Mouse (Mus musculus): ENCODE data around the gene Wwox. TPM values are rescaled to one million over a fixed set of nuclear protein-coding genes. Genes with fewer than 3 reads are reported as not detected.

The Wwox gene
- total and polyA plus RNA-seq, 3 experiments = 7.8 to 11.5 (median 9.1) TPM

DNA sequence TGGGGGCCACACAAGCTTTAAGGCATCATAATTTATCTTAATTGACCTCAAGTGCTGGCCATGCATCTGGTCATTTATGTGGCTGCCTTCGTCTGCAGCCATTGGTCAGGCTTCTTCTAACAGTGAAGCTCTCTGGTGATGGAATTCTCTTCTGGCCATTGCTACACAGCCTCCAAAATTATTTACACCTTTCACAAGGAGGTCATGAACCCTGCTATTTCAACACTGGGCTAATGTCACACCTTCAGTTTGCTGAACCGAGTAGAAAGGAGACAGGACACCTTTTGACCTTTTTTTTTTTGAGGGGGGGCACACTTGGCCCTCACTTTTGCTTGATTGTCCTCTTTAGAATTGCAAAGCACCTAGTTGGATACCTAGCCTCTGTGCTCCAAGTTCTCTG, 320.2 kb downstream of the Wwox start:
- TF ChIP-seq ZC3H11A (IDR thresholded peaks at IDR 0.05; ENCODE audit: low read depth, low read length) (no peak), JUND (conservative IDR thresholded peaks at IDR 0.05; ENCODE audit: low read depth, low read length) (no peak), MAZ (IDR thresholded peaks at IDR 0.05; ENCODE audit: low read depth, low read length) (no peak), MAFK (IDR thresholded peaks at IDR 0.05; ENCODE audit: insufficient replicate concordance, low read length) (no peak), NRF1 (IDR thresholded peaks at IDR 0.05; ENCODE audit: low read depth, low read length) (no peak), EP300 (IDR thresholded peaks at IDR 0.05; ENCODE audit: low read length) (no peak)
- dilution Hi-C loops (cut with MboI; ENCODE audit: extremely low pct_ligation_motif_present, extremely low pct_unique_long_range_greater_than_20kb, low sequenced_read_pairs) (no loop called here), in situ Hi-C loops (cut with MboI; ENCODE audit: low pct_ligation_motif_present, low pct_unique_long_range_greater_than_20kb, low sequenced_read_pairs) (loop anchor here (25.0 kb wide), 1 partner anchor 222 kb away; no protein-coding TSS in a partner anchor)
- DNase-seq (ENCODE audit: extremely low read depth) = no peak
- no peak overlapping the region for H3K4me2 ChIP-seq (ENCODE audit: insufficient read depth, low read depth, poor library complexity, severe bottlenecking)
- no peaks in the 10 kb centered on the region for H3K36me3 ChIP-seq (replicated peaks in 1 of 2; ENCODE audit: control insufficient read depth in 1 of 2, insufficient read depth in 1 of 2, low read length in 1 of 2)
- H3K27me3 ChIP-seq (replicated peaks) = no peaks in the 10 kb centered on the region
- H3K27ac ChIP-seq (ENCODE audit: insufficient read depth, low read depth) = no peak overlapping the region
- H3K79me2 ChIP-seq (replicated peaks; ENCODE audit: control insufficient read depth, extremely low read depth, insufficient read depth, poor library complexity, severe bottlenecking) = no peaks in the 10 kb centered on the region
- H3K4me1 ChIP-seq (ENCODE audit: control insufficient read depth in 1 of 2, insufficient read depth in 2 of 2) = no peaks in the 10 kb centered on the region
- H3K4me3 ChIP-seq (replicated peaks in 1 of 3; ENCODE audit: low read depth in 2 of 3, low read length in 2 of 3, poor library complexity in 1 of 3) = no peak overlapping the region
- H3K9me3 ChIP-seq (replicated peaks; ENCODE audit: low read length) = no peaks in the 10 kb centered on the region
- no peak overlapping the region for H3K9ac ChIP-seq (ENCODE audit: insufficient read depth, low read depth)

DNA sequence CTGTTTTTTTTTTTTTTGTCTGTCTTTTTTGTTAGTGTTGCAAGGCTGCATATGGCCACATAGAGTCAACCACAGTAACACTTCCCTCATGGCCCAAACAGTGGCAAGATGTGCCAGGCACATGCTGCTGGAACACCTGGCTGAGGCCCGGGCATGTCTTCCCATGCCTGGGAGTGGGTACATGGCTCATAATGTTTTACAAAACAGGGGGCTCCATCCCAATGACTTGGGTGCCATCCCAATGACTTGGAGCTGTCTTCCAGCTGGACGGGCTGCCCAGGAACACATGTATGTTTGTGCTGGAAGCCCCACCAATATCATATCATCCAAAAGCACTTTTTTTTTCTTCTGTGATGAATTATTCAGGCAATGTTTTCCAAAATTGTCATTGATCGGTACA, 329.1 kb downstream of the Wwox start:
- in situ Hi-C loops (cut with MboI; ENCODE audit: low pct_ligation_motif_present, low pct_unique_long_range_greater_than_20kb, low sequenced_read_pairs) = loop anchor here (25.0 kb wide), 1 partner anchor 231 kb away; no protein-coding TSS in a partner anchor
- dilution Hi-C loops (cut with MboI; ENCODE audit: extremely low pct_ligation_motif_present, extremely low pct_unique_long_range_greater_than_20kb, low sequenced_read_pairs) = no loop called here
- no peak overlapping the region for H3K27ac ChIP-seq (ENCODE audit: insufficient read depth, low read depth)
- no peak overlapping the region for H3K4me2 ChIP-seq (ENCODE audit: insufficient read depth, low read depth, poor library complexity, severe bottlenecking)
- H3K9ac ChIP-seq (ENCODE audit: insufficient read depth, low read depth) = no peak overlapping the region
- TF ChIP-seq HCFC1 (IDR thresholded peaks at IDR 0.05; ENCODE audit: low read depth, low read length) (no peak), IRF4 (IDR thresholded peaks at IDR 0.05; ENCODE audit: low read depth, low read length) (no peak), JUN (IDR thresholded peaks at IDR 0.05; ENCODE audit: insufficient read depth, low read depth, low read length) (no peak), NRF1 (IDR thresholded peaks at IDR 0.05; ENCODE audit: low read depth, low read length) (no peak), E2F4 (IDR thresholded peaks at IDR 0.05; ENCODE audit: insufficient replicate concordance, low read depth, low read length) (no peak), BHLHE40 (IDR thresholded peaks at IDR 0.05; ENCODE audit: low read depth, low read length) (no peak), EP300 (IDR thresholded peaks at IDR 0.05; ENCODE audit: low read length) (no peak), POLR2AphosphoS2 (IDR thresholded peaks at IDR 0.05; ENCODE audit: low read depth, low read length) (no peak), ZKSCAN1 (IDR thresholded peaks at IDR 0.05; ENCODE audit: borderline replicate concordance, low read depth, low read length) (no peak), MEF2A (IDR thresholded peaks at IDR 0.05; ENCODE audit: borderline replicate concordance, low read depth, low read length) (no peak), MXI1 (IDR thresholded peaks at IDR 0.05; ENCODE audit: low read depth, low read length) (no peak), NELFE (IDR thresholded peaks at IDR 0.05; ENCODE audit: low read depth, low read length) (no peak), POLR2A (IDR thresholded peaks at IDR 0.05; ENCODE audit: low read depth, low read length) (no peak), GABPA (IDR thresholded peaks at IDR 0.05; ENCODE audit: insufficient replicate concordance, low read depth, low read length) (no peak), USF1 (IDR thresholded peaks at IDR 0.05; ENCODE audit: low read depth, low read length) (no peak), KAT2A (IDR thresholded peaks at IDR 0.05; ENCODE audit: insufficient replicate concordance, low read length) (no peak)
- no peaks in the 10 kb centered on the region for H3K4me1 ChIP-seq (ENCODE audit: control insufficient read depth in 1 of 2, insufficient read depth in 2 of 2)
- no peaks in the 10 kb centered on the region for H3K27me3 ChIP-seq (replicated peaks)
- no peaks in the 10 kb centered on the region for H3K36me3 ChIP-seq (replicated peaks in 1 of 2; ENCODE audit: control insufficient read depth in 1 of 2, insufficient read depth in 1 of 2, low read length in 1 of 2)
- DNase-seq (ENCODE audit: extremely low read depth) = no peak
- no peaks in the 10 kb centered on the region for H3K79me2 ChIP-seq (replicated peaks; ENCODE audit: control insufficient read depth, extremely low read depth, insufficient read depth, poor library complexity, severe bottlenecking)
- H3K9me3 ChIP-seq (replicated peaks; ENCODE audit: low read length) = no peaks in the 10 kb centered on the region
- H3K4me3 ChIP-seq (replicated peaks in 1 of 3; ENCODE audit: low read depth in 2 of 3, low read length in 2 of 3, poor library complexity in 1 of 3) = no peak overlapping the region
